Mouse (Mus musculus) C2C12 (cell line): ENCODE data around the gene Gusb.

Experiments
- CTCF ChIP-seq: IDR thresholded peaks from one replicate; pipeline ENCODE4 v1.5.1; 2011; ENCODE audit not compliant: control insufficient read depth, insufficient read depth, insufficient read length
- MYOD1 ChIP-seq: IDR thresholded peaks from one replicate; pipeline ENCODE4 v1.6.1; 2011; ENCODE audit warnings: low read depth; ENCODE audit not compliant: control insufficient read depth, insufficient read length

- no peak for TF ChIP-seq CTCF
- no peak for TF ChIP-seq MYOD1
Measured at GRCm38 (mm10) chr5:130041262-130041661, 38.4 kb upstream of the Gusb start.
